Mouse (Mus musculus): ENCODE data around the gene Foxn3. TPM values are rescaled to one million over a fixed set of nuclear protein-coding genes. Genes with fewer than 3 reads are reported as not detected.

Foxn3 gene
- polyA plus RNA-seq, 1 experiment from 2014 or later: 93.4 TPM

DNA sequence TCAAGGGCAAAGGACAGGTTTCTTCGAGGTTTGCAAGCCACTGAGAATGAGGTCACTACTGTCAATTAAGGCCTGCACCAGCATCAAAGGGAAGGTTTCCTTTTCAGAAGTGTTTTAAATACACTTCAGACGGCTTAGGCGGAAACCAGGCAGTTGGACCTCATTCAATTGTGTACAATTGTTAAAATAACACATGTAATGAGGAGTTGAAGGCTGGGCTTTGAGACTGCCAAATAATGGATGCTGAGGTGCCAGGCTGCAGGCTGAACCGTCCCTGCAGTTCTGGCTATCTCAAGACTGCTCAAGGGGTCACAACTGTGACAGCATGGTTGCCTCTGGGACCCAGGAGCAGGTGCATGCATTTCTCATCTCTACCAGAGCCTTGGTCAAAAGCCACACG, 89.2 kb downstream of the Foxn3 start:
- Histone ChIP-seq H3K9ac (replicated peaks; ENCODE audit: low read depth, low read length) (no peak overlapping the region), H3K36me3 (ENCODE audit: control insufficient read depth, insufficient read depth, low read length) (no peaks in the 10 kb centered on the region), H3K4me2 (replicated peaks; ENCODE audit: low read depth, low read length) (no peak overlapping the region), H3K4me1 (ENCODE audit: control insufficient read depth, insufficient read depth, low read length) (no peaks in the 10 kb centered on the region), H3K9me3 (ENCODE audit: control insufficient read depth, low read depth, low read length) (no peaks in the 10 kb centered on the region), H3K27ac (ENCODE audit: low read length) (no peak overlapping the region), H3K27me3 (ENCODE audit: control insufficient read depth, insufficient read depth, low read length) (no peaks in the 10 kb centered on the region), H3K4me3 (ENCODE audit: low read depth, low read length) (no peak overlapping the region)
- 39% methylated on average over 5 of the region's 5 CpGs for WGBS
- no peak for ATAC-seq (ENCODE audit: insufficient number of reproducible peaks, insufficient read depth, low FRiP score, low read depth)

DNA sequence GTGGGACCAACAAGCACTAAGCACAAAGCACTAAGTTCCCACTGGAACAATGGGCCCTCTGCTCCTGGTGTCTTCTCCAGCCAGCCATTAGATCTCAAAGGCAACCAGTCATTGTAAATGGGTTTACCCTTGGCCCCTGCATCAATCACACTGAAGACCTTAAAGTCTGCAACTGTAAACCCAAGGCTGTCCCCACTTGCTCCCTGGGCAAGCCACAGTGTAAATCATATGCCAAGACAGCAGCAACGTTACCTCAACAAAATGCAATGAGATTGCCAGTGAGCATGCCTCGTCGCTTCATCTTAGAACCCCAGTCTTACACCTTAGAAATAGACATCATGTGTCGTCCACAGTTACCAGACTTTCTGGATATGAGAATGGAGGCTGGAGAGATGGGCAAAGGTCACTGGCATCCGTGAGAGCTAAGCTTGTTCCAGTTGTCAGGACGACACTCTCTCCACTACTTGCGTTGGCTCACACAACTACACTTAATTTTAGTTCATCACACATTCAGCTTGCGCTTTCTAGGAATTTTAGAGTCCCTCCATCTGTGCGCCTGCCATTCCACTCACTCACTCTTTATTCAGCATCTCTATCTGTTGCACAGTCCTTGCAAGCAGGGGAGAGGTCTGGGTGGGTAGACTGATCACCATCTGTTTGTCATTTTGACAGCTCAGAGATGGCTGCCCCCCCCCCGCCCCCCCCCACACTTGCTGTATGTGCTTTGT, 89.8 kb downstream of the Foxn3 start:
- H3K9ac ChIP-seq (replicated peaks; ENCODE audit: low read depth, low read length): no peak overlapping the region
- no peak overlapping the region for H3K27ac ChIP-seq (ENCODE audit: low read length)
- H3K4me3 ChIP-seq (ENCODE audit: low read depth, low read length): no peak overlapping the region
- ATAC-seq (ENCODE audit: insufficient number of reproducible peaks, insufficient read depth, low FRiP score, low read depth): no peak
- no peak overlapping the region for H3K4me2 ChIP-seq (replicated peaks; ENCODE audit: low read depth, low read length)
- 66% methylated on average over 10 of the region's 10 CpGs for WGBS
- H3K9me3 ChIP-seq (ENCODE audit: control insufficient read depth, low read depth, low read length): no peaks in the 10 kb centered on the region
- no peaks in the 10 kb centered on the region for H3K27me3 ChIP-seq (ENCODE audit: control insufficient read depth, insufficient read depth, low read length)
- no peaks in the 10 kb centered on the region for H3K36me3 ChIP-seq (ENCODE audit: control insufficient read depth, insufficient read depth, low read length)
- no peaks in the 10 kb centered on the region for H3K4me1 ChIP-seq (ENCODE audit: control insufficient read depth, insufficient read depth, low read length)

GRCm38 (mm10) chr12:99471431-99471830, 92.0 kb downstream of the Foxn3 start:
- Histone ChIP-seq H3K9ac (replicated peaks; ENCODE audit: low read depth, low read length) (no peak overlapping the region), H3K27me3 (ENCODE audit: control insufficient read depth, insufficient read depth, low read length) (no peaks in the 10 kb centered on the region), H3K9me3 (ENCODE audit: control insufficient read depth, low read depth, low read length) (no peaks in the 10 kb centered on the region), H3K4me3 (ENCODE audit: low read depth, low read length) (no peak overlapping the region), H3K4me2 (replicated peaks; ENCODE audit: low read depth, low read length) (no peak overlapping the region), H3K27ac (ENCODE audit: low read length) (no peak overlapping the region), H3K36me3 (ENCODE audit: control insufficient read depth, insufficient read depth, low read length) (no peaks in the 10 kb centered on the region), H3K4me1 (ENCODE audit: control insufficient read depth, insufficient read depth, low read length) (0 out of 2 replicates have a peak, but pooled peaks cover 4% of the 10 kb centered on the region)
- ATAC-seq (ENCODE audit: insufficient number of reproducible peaks, insufficient read depth, low FRiP score, low read depth): no peak
- WGBS: 88% methylated on average over 7 of the region's 7 CpGs

GRCm38 (mm10) chr12:99467884-99468311, 95.5 kb downstream of the Foxn3 start:
- Histone ChIP-seq H3K9me3 (ENCODE audit: control insufficient read depth, low read depth, low read length) (no peaks in the 10 kb centered on the region), H3K9ac (replicated peaks; ENCODE audit: low read depth, low read length) (no peak overlapping the region), H3K36me3 (ENCODE audit: control insufficient read depth, insufficient read depth, low read length) (no peaks in the 10 kb centered on the region), H3K27ac (ENCODE audit: low read length) (no peak overlapping the region), H3K4me3 (ENCODE audit: low read depth, low read length) (no peak overlapping the region), H3K4me1 (ENCODE audit: control insufficient read depth, insufficient read depth, low read length) (0 out of 2 replicates have a peak, but pooled peaks cover 4% of the 10 kb centered on the region), H3K27me3 (ENCODE audit: control insufficient read depth, insufficient read depth, low read length) (no peaks in the 10 kb centered on the region), H3K4me2 (replicated peaks; ENCODE audit: low read depth, low read length) (no peak overlapping the region)
- peak; percentile 56; the same call in 1 of the 2 replicates for ATAC-seq (ENCODE audit: insufficient number of reproducible peaks, insufficient read depth, low FRiP score, low read depth)
- WGBS: 45% methylated on average over 15 of the region's 15 CpGs

- H3K27me3 ChIP-seq (ENCODE audit: control insufficient read depth, insufficient read depth, low read length): no peaks in the 10 kb centered on the region
- WGBS: 83% methylated on average over 12 of the region's 12 CpGs
- H3K9ac ChIP-seq (replicated peaks; ENCODE audit: low read depth, low read length): no peak overlapping the region
- H3K4me1 ChIP-seq (ENCODE audit: control insufficient read depth, insufficient read depth, low read length): peaks cover 8% of the 10 kb centered on the region; the same call in 1 of the 2 replicates
- no peak overlapping the region for H3K27ac ChIP-seq (ENCODE audit: low read length)
- no peaks in the 10 kb centered on the region for H3K9me3 ChIP-seq (ENCODE audit: control insufficient read depth, low read depth, low read length)
- no peak overlapping the region for H3K4me3 ChIP-seq (ENCODE audit: low read depth, low read length)
- H3K4me2 ChIP-seq (replicated peaks; ENCODE audit: low read depth, low read length): no peak overlapping the region
- H3K36me3 ChIP-seq (ENCODE audit: control insufficient read depth, insufficient read depth, low read length): no peaks in the 10 kb centered on the region
- ATAC-seq (ENCODE audit: insufficient number of reproducible peaks, insufficient read depth, low FRiP score, low read depth): no peak
Measured at GRCm38 (mm10) chr12:99467256-99467883, 96.0 kb downstream of the Foxn3 start.

DNA sequence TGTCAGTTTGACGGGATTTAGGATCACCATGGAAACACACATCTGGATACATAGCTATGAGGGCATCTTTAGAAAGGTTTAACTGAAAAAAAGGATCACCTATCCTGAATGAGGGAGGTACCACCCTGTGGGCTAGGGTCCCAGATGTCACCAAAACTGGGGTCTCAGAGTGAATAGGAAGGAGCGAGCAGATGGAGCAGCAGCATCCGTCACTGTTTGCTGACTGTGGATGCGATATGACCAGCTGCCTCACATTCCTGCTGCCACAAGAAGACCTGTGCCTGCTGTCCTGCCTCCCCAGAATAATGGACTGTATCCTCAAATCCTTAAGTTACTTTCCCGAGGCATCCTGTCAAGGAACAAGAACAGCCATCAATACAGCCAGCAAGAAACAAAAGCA, 97.0 kb downstream of the Foxn3 start:
- no peaks in the 10 kb centered on the region for H3K36me3 ChIP-seq (ENCODE audit: control insufficient read depth, insufficient read depth, low read length)
- H3K4me1 ChIP-seq (ENCODE audit: control insufficient read depth, insufficient read depth, low read length): peaks cover 8% of the 10 kb centered on the region; the same call in 1 of the 2 replicates
- no peak for ATAC-seq (ENCODE audit: insufficient number of reproducible peaks, insufficient read depth, low FRiP score, low read depth)
- no peaks in the 10 kb centered on the region for H3K27me3 ChIP-seq (ENCODE audit: control insufficient read depth, insufficient read depth, low read length)
- no peak overlapping the region for H3K27ac ChIP-seq (ENCODE audit: low read length)
- no peak overlapping the region for H3K4me3 ChIP-seq (ENCODE audit: low read depth, low read length)
- WGBS: 83% methylated on average over 5 of the region's 5 CpGs
- H3K9ac ChIP-seq (replicated peaks; ENCODE audit: low read depth, low read length): no peak overlapping the region
- no peaks in the 10 kb centered on the region for H3K9me3 ChIP-seq (ENCODE audit: control insufficient read depth, low read depth, low read length)
- H3K4me2 ChIP-seq (replicated peaks; ENCODE audit: low read depth, low read length): no peak overlapping the region

- H3K27me3 ChIP-seq (ENCODE audit: control insufficient read depth, insufficient read depth, low read length): no peaks in the 10 kb centered on the region
- no peaks in the 10 kb centered on the region for H3K9me3 ChIP-seq (ENCODE audit: control insufficient read depth, low read depth, low read length)
- no peaks in the 10 kb centered on the region for H3K36me3 ChIP-seq (ENCODE audit: control insufficient read depth, insufficient read depth, low read length)
- H3K4me3 ChIP-seq (ENCODE audit: low read depth, low read length): no peak overlapping the region
- no peak overlapping the region for H3K4me2 ChIP-seq (replicated peaks; ENCODE audit: low read depth, low read length)
- no peak overlapping the region for H3K9ac ChIP-seq (replicated peaks; ENCODE audit: low read depth, low read length)
- no peak for ATAC-seq (ENCODE audit: insufficient number of reproducible peaks, insufficient read depth, low FRiP score, low read depth)
- H3K4me1 ChIP-seq (ENCODE audit: control insufficient read depth, insufficient read depth, low read length): peaks cover 8% of the 10 kb centered on the region; the same call in 1 of the 2 replicates
- no peak overlapping the region for H3K27ac ChIP-seq (ENCODE audit: low read length)
- WGBS: 79% methylated on average over 5 of the region's 5 CpGs
Measured at GRCm38 (mm10) chr12:99464291-99464690, 99.1 kb downstream of the Foxn3 start.

- no peak overlapping the region for H3K4me3 ChIP-seq (ENCODE audit: low read depth, low read length)
- no peak overlapping the region for H3K27ac ChIP-seq (ENCODE audit: low read length)
- no peak for ATAC-seq (ENCODE audit: insufficient number of reproducible peaks, insufficient read depth, low FRiP score, low read depth)
- no peak overlapping the region for H3K4me2 ChIP-seq (replicated peaks; ENCODE audit: low read depth, low read length)
- WGBS: 96% methylated on average over 1 of the region's 1 CpGs
- no peaks in the 10 kb centered on the region for H3K36me3 ChIP-seq (ENCODE audit: control insufficient read depth, insufficient read depth, low read length)
- H3K27me3 ChIP-seq (ENCODE audit: control insufficient read depth, insufficient read depth, low read length): no peaks in the 10 kb centered on the region
- no peak overlapping the region for H3K9ac ChIP-seq (replicated peaks; ENCODE audit: low read depth, low read length)
- no peaks in the 10 kb centered on the region for H3K9me3 ChIP-seq (ENCODE audit: control insufficient read depth, low read depth, low read length)
- peaks cover 4% of the 10 kb centered on the region; the same call in 1 of the 2 replicates for H3K4me1 ChIP-seq (ENCODE audit: control insufficient read depth, insufficient read depth, low read length)
Measured at GRCm38 (mm10) chr12:99462846-99463245, 100.5 kb downstream of the Foxn3 start.
